Mouse (Mus musculus): ENCODE data around the gene Dhrs2. TPM values are rescaled to one million over a fixed set of nuclear protein-coding genes. Genes with fewer than 3 reads are reported as not detected.

Dhrs2 gene
- not detected for total RNA-seq (2021)
- long read RNA-seq, experiment 1, result 0 reads
- long read RNA-seq, experiment 2, partial matches to known transcripts, result 1 of 2 reads
- long read RNA-seq, experiment 2, other reads (novel, unspliced or antisense), result 1 of 2 reads

- no peak for DNase-seq (ENCODE audit: low spot score in 2 of 2)
Measured at GRCm38 (mm10) chr14:55221707-55222106, at the start of gene Dhrs2. Dhrs2 (plus strand) TSS chr14:55222007.

- DNase-seq (ENCODE audit: low spot score in 2 of 2), result no peak
Measured at GRCm38 (mm10) chr14:55174164-55174563, 47.6 kb upstream of the Dhrs2 start.

GRCm38 (mm10) chr14:55177274-55177673, 44.5 kb upstream of the Dhrs2 start:
- DNase-seq (ENCODE audit: low spot score in 2 of 2), result peak in 1 of 2 experiments; percentile 36

DNA sequence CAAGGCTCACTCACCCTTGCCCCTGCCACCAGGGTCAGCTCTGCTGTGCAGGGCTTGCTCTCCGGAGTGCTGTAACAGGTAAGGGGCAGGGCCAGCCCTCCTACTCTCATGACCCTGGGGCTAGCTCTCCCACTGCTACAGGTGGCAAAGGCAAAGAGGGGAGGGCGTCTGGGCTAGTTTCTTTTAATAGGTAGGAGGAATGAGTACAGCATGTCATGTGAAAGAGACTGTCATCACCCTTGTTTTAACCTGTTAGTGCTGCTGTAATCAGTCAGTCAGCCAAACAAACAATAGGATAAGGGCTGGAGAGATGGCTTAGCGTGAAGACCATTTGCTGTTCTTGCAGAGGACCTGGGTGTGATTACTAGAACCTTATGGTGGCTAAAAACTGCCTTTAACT, 40.9 kb upstream of the Dhrs2 start:
- no peak for DNase-seq (ENCODE audit: low spot score in 2 of 2)

DNA sequence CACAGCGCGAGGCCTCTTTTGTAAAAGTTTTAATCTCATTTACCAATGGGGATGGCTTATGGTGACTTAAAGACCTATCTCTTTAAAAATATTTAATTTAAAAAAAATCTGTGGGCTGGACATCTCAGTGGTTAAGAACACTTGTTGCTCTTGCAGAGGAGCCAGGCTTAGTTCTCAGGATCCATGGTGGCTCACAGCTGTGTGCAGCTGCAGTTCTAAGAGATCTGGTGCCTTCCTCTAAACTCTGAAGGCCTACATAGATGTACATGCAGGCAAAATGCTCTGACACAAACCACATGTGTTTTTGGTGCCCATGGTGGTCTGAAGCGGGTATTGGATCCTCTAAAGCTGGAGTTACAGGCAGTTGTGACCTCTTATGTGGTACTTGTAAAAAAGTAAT, 38.6 kb upstream of the Dhrs2 start:
- DNase-seq (ENCODE audit: low spot score in 2 of 2), result no peak

DNA sequence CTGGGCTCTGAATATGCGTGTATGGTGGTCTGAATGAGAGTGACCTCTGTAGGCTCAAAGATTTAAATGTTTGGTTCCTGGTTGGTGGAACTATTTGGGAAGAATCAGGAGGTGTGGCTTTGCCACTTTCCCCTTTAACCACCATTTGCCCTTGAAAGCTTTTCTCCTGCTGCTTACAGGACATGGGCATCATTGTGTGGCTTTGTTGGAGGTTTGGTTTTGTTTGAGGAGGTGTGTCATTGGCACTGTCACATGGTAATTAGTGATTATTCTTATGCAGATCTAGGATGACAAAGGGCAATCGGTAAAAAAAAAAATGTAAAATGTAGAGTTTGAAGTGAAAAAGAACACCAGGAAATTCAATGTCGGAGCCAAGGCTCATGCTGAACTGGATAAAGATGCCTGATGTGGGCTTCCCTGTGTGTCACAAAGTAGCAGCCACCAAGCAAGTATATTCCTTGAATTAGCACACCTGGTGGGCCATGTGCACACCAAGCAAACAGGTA, 37.1 kb upstream of the Dhrs2 start:
- DNase-seq (ENCODE audit: low spot score in 2 of 2), result no peak

GRCm38 (mm10) chr14:55188491-55188890, 33.3 kb upstream of the Dhrs2 start:
- no peak for DNase-seq (ENCODE audit: low spot score in 2 of 2)

DNA sequence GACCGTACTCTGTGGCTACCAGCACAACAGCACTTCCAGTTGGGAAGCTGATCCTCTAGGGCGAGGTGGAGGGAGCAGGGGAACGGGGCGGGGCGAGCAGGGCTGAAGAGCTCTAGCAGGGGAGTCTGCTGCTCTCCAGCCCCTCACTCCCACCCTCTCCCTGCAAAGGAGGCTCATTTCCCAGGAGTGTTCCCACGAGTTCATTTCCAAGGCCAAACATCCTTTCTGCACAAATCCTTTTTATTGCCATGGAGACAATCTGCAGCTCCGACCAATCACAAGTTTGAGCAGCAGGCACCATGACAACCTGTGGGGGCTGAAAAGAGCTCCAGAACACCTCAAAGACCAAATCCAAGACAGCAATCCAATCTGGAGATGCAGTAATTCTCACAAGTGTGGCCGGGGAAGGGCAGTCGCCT, 32.4 kb upstream of the Dhrs2 start:
- no peak for DNase-seq (ENCODE audit: low spot score in 2 of 2)

DNA sequence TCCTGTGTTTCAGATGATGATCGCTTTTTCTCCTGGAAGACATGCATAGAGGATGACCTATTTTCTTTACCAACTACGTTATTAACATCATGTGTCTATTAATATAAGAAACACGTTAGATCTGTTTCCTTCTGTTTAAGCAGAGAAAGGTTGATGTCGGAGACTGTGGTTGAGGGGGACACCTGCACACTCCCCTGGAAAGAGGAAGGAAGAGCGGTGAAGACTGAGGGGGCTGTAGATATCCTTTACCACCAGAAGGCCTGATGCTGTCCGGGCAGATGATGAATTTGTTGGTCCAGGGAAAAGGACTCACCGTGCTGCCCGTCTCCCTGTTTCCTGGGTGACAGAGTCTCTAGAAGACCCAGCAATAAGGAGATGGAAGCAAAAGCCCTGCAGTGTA, 28.5 kb upstream of the Dhrs2 start:
- no peak for DNase-seq (ENCODE audit: low spot score in 2 of 2)

DNA sequence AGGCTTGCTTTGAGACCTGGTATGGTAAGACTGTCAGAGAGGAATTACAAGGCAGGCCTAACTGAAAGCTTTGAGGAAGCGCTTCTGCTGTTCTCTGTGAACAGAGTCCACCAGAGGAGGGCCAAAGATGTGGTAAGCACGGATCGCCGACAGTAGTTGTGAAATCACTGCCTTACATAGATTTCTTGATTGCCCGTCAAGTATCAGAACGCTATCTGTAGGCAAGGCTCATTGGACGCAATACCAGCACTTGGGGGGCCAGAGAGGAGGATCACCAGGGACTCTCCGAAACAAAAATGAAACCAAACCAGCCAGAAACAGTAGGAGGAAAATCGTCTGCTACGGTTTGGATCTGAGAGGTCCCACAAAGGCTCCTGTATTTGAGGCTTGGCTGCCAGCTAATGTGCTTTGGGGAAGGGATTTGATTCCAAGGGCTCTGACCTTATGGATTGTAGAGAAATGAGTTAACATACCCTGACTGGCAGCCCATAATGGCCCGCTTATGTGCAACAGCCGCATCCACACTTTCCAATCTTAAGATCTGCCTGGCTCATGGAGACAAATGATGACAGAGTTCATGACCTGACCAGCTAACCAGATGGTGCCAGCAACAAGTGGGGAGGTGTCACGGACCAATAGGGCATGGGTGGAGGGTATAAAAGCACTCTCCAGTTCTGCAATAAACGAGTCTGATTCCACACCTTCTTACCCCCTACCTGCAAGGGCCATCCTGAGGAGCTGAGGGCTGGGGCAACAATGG, 27.8 kb upstream of the Dhrs2 start:
- DNase-seq (ENCODE audit: low spot score in 2 of 2), result no peak

GRCm38 (mm10) chr14:55194786-55195185, 27.0 kb upstream of the Dhrs2 start:
- DNase-seq (ENCODE audit: low spot score in 2 of 2), result no peak

DNA sequence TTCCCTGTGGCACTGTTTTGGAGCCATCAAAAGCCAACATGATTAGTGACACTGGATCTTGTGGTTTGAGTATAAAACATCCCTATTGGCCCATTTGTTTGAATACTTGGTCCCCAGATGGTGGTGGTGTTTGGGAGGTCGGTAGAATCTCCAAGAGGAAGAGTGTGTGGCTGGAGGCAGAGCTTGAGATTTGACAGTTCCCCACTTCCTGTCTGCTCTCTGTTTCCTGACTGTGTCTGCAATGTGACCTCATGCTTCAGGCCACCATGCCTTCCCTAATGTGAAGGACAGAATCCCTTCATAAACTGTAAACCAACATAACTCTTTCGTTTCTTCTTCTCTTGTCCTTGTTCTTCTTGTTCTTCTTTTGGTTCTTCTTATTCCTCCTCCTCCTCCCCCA, 24.7 kb upstream of the Dhrs2 start:
- no peak for DNase-seq (ENCODE audit: low spot score in 2 of 2)

GRCm38 (mm10) chr14:55198187-55198586, 23.6 kb upstream of the Dhrs2 start:
- DNase-seq (ENCODE audit: low spot score in 2 of 2), result no peak

- no peak for DNase-seq (ENCODE audit: low spot score in 2 of 2)
Measured at GRCm38 (mm10) chr14:55204544-55204943, 17.3 kb upstream of the Dhrs2 start.

GRCm38 (mm10) chr14:55205045-55205750, 16.6 kb upstream of the Dhrs2 start:
- no peak for DNase-seq (ENCODE audit: low spot score in 2 of 2)

DNA sequence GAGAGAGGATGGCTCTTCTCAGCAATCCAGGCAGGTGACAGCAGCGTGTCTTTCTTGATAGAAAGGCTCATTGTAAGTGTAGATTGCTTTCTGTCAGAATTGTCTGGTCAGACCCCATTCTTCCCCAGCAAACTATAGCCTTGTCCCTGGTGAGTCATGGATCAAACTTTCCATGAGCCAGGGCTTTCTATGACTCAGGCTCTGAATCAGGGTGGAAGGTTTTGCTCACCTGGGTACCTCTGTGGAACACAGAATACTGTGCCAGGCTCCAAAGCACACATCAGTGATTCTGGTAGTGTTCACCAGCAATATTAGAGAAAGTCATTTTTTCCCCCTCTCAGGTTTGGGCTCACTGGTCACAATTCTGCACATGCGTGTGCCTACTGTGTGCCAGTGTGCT, 13.5 kb upstream of the Dhrs2 start:
- no peak for DNase-seq (ENCODE audit: low spot score in 2 of 2)

DNA sequence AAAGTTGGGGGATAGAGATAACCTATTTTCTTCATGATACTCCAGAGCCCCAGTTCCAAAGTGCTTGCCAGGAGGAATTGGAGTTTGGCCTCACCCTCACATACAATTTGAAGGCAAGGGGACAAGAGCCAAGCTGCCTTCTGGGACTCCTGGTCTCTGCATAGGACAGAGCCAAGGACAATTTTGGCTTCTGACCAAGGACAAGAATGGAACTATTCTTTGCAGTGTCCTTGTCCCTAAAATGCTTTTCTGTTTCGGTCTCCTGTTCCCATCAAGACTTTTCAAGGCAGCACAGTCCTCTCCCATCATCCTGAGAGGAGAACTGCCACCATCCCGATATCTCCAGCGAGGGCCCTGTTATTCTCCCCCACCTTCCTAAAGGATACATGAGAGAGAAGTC, 8.2 kb upstream of the Dhrs2 start:
- DNase-seq (ENCODE audit: low spot score in 2 of 2), result no peak

GRCm38 (mm10) chr14:55214507-55214906, 7.3 kb upstream of the Dhrs2 start:
- DNase-seq (ENCODE audit: low spot score in 2 of 2), result no peak

DNA sequence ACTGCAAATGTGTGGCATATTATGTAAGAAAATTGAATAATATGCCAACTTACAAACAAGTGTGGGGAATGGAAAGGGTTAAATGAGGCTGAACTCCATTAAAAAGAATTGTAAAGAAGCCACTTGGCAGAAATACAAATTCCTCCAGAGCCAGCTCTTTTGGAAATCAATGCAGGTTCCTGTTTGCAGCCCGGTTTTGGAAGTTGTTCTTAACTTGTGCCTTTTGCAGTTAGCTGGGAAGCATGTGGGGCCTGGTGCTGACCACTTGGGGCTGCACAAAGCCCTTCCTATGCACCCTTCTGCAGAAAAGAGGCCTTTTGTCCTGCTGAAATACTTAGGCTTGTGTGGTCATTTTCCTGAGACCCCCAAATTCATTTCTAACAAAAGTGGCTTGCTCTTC, 1.4 kb downstream of the Dhrs2 start:
- no peak for DNase-seq (ENCODE audit: low spot score in 2 of 2)

GRCm38 (mm10) chr14:55234639-55235038, 12.8 kb downstream of the Dhrs2 start:
- DNase-seq (ENCODE audit: low spot score in 2 of 2), result no peak

DNA sequence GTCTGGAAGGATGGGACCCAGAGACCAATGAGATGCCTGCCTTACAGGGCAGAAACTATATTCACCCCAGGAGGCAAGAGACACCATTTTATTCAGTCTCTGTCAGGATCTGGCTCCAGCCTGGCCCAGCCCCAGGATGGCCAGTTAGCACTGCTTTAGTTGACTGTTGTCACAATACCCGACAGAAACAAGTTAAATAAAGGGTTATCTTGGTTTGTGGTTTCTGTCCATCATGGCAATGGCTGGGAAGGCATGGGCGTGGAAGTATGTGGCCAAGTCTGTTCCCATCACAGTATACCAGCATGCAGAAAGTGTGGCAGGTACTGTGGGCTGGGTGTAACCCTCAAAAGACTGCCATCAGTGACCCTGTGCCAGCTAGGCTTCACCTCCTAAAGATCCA, 14.9 kb downstream of the Dhrs2 start:
- DNase-seq (ENCODE audit: low spot score in 2 of 2), result no peak

GRCm38 (mm10) chr14:55242664-55243063, 20.9 kb downstream of the Dhrs2 start:
- no peak for DNase-seq (ENCODE audit: low spot score in 2 of 2)
